Mouse (Mus musculus): ENCODE measurements around the gene Bcl6.

The Bcl6 gene

DNA sequence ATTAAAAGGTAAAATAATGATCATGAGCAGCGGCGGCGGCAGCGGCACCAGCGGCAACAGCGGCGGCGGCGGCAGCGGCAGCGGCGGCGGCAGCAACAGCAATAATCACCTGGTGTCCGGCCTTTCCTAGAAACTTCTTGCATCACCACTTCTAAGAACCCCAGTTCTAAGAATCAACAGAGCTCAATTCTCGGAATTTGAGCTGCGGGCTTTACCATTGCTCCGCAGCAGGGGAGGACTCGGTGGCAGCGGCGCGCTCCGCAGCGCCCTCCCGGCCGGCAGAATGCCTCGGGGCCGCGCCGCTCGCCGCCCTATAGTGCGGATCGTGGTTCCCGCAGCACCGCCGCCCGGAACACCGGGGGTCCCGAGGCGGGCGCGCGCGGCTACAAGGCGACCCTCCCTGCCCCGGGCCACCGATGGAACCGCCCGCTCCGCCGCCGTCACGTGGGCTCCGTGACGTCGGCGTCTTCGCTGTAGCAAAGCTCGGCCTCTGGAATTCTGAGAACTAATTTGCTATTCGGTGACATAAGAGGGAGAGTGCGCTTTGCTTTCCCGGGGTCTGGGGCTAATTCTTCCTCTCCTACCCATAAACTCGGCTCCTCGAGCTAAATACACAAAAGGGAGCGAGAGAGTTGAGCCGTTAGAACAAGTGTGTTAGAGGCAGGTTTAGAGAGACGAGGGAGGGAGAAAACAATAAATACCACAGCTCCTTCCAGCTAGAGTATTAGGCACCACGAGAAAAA is at the start of gene Bcl6, which contains the start of gene Gm37419:
TSS of gene Bcl6 (minus strand) at position 387 of the 743 bp plus-strand sequence.
TSS of gene Gm37419 (plus strand) at position 17 of the 743 bp plus-strand sequence.
- peak; percentile 92 for DNase-seq

- DNase-seq, result no peak
Measured at GRCm38 (mm10) chr16:24036398-24036797, 47.7 kb upstream of the Bcl6 start.

- DNase-seq, result no peak
Measured at GRCm38 (mm10) chr16:24035767-24036166, 47.1 kb upstream of the Bcl6 start.

DNA sequence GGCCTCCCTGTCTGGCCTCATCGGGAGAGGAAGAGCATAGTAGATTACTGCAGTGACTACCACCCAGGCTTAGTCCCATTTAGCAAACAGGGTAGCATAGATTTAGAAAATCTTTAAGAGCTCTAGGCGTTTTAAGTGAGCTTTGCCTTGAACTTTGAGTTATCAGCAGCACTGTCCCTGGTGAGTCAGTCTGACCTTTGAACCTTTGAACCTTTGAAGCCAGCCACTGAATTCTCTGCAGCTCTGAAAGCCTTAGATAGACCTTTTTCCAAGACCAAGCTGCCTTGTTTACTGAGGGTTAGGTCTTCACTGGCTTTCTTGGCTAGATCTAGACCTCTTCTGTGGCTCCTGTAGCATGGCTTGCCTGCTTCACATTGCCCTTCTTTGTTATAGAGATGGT is 45.8 kb upstream of the Bcl6 start:
- DNase-seq, result no peak

GRCm38 (mm10) chr16:24033259-24033658 is 44.6 kb upstream of the Bcl6 start:
- DNase-seq, result no peak

DNA sequence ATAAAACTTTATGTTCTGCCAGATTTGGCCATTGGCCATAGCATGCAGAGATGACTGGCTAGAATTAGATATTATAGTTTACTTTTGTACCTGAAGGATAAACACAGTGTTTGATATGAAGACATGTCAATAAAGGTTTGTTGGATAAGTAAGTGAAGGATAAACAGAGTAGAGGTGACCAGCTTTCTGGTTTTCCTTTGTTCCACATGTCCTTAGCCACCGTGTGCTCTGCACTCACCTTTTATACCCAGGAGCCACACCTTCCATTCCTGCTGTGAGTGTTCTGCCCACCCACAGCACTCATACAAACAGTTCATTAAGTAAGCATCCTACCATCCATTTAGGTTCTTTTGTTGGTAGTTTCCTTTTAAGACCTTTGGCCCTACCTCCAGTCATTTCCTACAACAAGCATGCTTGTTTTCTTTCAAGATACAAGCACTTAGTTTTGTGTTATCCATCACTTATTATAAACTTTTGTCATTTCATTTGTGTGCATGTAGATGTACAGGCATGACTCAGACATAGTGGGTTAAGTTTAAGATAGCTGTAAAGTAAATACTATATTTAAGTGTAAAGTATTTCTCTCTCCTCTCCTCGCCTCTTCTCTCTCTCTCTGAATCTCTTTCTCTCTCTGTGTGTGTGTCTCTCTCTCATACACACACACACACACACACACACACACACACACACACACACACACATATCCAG is 41.5 kb upstream of the Bcl6 start:
- DNase-seq, result no peak

DNA sequence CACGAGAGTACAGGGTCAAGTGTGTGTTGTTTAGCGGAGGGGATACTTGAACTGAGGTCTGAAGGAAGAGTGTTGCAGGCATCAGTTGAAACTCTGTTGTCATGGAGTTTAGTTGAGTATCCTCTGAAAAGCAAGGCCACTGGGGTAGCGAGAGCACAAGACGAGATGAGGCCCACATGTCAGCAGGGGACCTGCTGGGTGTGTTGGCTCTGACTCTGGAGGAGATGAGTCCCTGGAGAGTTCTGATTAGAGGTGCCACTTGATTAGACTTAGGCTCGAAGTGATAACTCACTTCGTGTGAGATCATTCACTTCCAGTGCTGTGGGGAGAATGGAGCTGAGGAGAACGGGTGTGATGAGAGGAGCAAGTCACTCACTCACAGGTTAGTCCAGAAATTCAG is 36.8 kb upstream of the Bcl6 start:
- no peak for DNase-seq

DNA sequence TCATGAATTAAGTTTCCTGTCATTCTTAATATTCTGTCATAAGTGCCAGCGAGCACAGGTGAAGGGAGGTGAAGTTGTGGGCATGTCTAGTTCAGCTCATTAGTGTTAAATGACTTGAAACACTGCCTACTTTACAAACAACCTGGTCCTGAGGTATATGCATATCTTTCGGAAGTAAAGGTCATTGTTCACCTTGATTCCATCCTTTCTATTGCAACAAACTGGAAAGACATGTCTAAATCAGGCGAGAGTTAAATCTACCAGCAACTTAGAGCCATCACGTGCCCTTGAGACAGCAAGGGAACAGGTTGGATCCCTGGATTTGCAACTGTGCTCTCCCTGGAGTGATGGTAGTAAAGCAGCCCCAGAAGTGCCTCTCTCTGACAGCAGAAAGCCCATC is 34.0 kb upstream of the Bcl6 start:
- DNase-seq, result no peak

DNA sequence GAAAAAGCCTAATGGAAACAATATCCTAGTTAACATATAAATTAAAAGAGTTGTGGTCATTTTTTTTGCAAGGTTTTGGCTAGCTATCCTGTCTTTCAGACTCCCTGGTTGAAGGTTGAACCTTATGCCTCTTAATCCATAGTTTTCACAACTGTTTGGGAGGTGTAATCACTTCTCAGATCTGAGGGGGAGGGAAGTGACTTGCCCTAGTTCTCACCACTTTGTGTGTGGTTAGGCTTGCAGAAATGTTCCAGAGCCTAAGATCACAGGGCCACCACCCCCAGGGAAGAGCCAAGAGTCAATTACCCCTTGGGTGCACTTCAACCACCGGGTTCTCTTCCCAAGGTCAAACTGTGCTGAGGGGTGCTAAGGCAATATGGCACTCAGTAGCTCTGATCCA is 33.1 kb upstream of the Bcl6 start:
- no peak for DNase-seq

DNA sequence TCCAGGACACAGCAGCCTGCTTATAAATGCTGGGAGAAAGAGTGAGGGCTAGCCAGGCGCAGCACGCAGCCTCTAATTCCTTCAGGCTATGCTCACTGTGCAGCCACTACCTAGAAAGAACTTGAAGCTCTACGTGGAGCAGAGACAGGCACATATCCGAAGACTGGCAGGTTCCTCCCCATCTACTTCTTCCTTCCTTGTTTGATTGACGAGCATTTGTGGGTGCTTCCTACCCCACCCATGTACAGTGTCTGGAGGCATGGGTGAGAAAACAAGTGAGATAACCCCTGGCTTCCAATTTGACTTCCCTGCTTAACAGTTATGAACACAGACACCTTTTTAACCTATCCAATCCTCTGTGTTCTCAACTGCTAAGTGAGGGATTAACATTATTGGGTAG is 28.1 kb upstream of the Bcl6 start:
- no peak for DNase-seq

DNA sequence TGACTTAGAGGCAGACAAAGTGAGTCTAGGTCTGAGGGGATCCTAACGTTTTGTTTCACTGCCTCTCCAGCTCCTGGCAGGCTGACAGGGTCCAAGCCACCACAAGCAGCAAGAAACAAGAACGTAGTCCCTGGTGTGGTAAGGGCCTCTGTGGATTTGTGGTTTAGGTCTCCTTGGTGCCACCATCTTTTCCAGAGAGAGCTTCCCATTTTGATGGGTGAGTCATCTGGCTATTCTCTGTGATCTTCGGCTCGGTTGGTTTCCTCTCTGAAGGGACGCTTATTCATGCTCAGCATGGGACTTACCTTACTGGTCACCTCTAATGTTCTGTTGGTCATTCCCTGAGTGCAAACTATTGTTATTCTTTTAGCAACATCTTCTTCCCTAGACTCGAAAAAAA is 27.6 kb upstream of the Bcl6 start:
- no peak for DNase-seq

DNA sequence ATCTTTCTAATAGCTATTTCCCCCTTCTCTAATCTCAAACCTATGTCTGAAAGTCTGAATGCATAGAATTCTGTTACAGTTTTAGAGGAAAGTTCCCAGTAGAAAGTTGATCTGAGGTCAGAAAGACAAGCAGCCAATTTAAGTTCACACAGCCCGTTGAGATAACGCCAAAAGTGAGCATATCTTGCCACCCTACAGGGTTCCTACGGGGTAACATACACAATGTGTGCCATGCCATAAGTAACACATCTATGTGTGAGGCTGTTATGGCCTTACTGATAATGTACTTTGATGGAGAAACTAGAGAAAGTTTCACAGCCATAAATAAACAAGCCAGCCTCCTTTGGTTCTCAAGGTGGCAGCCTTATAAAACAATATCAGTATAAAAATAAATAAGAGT is 25.7 kb upstream of the Bcl6 start:
- DNase-seq, result no peak

DNA sequence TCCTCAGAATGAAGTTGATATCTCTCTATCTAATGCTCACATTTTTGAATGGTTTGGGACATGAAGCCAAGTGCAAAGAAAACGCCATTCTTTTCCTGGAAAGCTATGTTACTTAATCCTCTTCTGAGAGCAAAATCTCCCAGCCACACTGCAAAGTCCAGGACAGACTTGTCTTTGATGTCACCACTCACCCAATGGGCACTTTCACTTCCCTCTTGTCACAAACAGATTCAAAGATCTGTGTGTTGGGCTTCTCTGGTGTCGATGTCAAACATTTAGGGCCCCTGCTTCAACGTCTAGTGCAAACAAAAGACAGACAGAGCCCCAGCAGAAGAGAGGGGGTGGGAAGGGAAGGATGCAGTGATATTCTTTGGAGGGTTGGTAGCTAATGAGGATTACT is 23.4 kb upstream of the Bcl6 start:
- no peak for DNase-seq

DNA sequence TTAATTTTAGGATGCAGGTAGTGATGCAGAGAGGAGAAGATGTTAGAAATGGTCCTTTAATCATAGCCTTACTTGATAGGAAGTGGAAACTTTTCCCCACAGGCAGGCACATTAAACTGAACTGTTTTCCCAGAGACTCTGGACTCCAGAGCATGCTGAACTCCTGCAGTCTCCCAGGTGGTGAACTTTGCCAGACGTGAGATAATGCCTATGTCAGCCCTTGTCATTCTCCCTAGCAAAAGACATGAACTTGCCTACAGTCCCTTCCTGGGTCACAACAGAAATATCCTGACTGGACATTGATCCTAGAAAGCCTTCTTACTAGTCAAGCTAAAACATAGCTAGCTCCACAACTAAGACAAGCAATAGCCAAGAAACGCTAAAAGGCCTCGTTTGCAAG is 22.7 kb upstream of the Bcl6 start:
- no peak for DNase-seq

DNA sequence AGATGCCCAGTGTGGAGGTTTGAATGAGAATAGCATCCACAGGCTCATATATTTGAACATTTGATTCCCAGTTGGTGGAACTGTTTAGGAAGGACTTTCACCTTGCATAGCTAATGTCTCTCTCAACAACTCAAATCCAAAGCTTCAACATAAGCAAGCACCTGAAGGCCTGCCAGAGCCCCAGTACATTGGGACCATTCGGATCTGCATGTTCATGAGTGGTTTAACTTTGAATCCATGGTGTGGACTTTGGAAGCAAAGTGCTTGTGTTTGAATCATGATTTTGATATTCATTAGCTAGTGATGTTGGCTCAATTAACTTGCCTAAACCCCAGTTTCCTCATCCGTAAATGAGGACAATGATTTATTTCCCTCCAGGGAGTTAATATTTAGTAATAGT is 21.2 kb upstream of the Bcl6 start:
- DNase-seq, result no peak

GRCm38 (mm10) chr16:24005928-24006327 is 17.3 kb upstream of the Bcl6 start:
- no peak for DNase-seq

DNA sequence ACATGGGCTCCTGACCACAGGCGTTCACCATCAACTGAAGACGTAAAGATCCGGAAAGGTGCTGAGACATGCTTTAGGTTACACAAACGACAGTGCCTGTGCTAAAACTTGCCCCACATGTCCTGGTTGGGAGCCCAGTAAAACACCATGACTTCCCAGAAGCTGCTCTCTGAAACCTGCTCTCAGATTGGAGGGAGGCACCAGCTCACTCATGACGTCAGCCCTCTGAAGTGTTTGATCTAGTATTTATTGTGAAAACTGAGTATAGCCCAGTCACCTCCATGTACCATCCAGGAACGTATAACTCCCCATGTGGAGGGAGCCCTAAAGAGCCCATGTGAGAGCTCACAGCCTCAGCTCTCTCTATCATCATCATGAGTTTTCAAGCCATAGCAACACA is 9.3 kb upstream of the Bcl6 start:
- DNase-seq, result no peak

- DNase-seq, result no peak
Measured at GRCm38 (mm10) chr16:23997228-23997627, 8.6 kb upstream of the Bcl6 start.

- DNase-seq, result no peak
Measured at GRCm38 (mm10) chr16:23996342-23996741, 7.7 kb upstream of the Bcl6 start.

DNA sequence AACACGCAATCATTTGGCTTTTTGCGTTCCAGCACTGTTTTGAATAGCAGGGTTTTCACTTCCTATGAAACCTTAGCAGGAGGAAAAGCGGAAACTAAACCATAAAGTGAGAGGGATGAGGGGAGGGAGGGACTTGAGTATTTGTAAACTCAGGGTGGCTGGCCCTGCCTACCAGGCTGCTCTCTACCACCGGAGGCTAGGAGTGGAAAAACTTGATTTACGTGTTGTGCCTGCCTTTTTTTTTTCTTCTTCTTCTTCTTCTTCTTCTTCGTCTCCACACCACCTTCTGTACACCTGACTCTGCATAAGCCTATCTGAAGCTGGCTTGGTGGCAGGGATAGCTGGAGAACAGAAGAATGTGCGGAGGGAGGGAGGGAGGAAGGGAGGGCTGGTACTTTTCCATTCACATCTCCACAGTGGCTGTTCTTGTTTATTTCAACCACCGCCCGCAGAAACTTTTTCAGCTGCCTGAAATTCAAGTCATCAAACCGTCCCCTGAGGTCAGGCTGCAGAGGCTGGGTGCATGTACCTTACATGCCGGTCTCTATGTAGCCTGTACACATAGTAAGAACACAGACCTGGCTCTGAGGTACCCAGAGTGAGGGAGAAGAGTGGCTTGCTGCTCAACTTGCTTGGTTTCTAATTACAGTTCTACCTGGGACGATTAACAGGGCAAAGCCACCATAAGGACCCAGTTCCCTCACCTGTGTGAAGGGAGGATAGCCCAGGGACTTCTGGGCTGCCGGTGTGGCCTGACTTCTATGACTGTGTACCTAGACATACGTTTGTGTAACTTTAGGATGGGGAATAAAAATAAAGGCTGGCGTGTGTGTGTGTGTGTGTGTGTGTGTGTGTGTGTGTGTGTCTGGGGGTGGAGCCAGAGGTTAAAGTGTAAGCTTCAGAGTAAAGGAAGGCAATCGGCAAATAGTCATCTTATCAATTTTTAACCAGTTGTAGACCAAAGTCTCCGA is 5.0 kb upstream of the Bcl6 start:
- DNase-seq, result peak; percentile 52 to 55

DNA sequence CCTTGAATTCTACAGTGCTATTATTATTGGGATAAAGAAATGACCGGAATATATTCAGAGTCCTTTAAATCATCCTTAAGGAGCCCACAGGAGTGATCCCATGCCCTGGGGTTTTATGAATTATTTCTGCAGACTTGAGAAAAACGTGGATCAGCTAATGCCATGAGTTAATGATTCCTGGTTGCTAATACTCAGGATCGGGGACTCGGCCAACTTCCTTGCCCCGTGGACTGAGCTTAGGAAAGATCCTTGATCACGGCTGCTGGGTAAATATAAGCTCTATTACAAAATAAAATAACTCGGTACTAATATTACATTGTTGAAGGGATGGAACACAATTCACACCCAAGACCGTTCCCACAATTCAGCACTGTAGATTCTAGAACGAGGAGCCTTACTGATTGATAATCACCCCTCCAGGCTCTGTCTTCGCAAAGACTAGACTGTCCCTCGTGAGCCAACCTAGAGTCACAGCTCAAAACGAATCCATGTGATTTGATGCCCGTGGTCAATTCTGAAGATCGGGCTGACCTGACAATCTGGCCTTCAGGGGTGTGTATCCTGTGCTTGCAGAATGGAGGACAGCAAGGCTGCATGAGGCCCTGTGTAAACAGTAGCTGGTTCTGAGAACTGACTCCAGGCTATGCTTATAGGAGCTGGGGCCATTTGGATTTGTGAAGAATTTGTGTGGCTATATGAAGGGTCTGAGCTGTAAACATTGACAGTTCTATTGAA is 3.4 kb upstream of the Bcl6 start:
- no peak for DNase-seq

GRCm38 (mm10) chr16:23991170-23991569 is 2.5 kb upstream of the Bcl6 start:
- peak; percentile 83 to 93 for DNase-seq
